Mouse (Mus musculus) cortical plate, adult 2 months (tissue): ENCODE results near the gene Cplane1.

ENCODE experiments used
- CTCF ChIP-seq: fragments of 200-500 bp; IDR thresholded peaks from 2 replicates; pipeline ENCODE4 v1.5.1; 2011; ENCODE audit warnings: mild to moderate bottlenecking, control low read depth, low read length; ENCODE audit not compliant: insufficient read depth; ENCODE audit errors: extremely low read depth
- POLR2A ChIP-seq: fragments of 200-500 bp; IDR thresholded peaks from 2 replicates; pipeline ENCODE4 v1.6.1; 2011; ENCODE audit warnings: mild to moderate bottlenecking, low read length, control low read depth; ENCODE audit not compliant: insufficient read depth; ENCODE audit errors: extremely low read depth

DNA sequence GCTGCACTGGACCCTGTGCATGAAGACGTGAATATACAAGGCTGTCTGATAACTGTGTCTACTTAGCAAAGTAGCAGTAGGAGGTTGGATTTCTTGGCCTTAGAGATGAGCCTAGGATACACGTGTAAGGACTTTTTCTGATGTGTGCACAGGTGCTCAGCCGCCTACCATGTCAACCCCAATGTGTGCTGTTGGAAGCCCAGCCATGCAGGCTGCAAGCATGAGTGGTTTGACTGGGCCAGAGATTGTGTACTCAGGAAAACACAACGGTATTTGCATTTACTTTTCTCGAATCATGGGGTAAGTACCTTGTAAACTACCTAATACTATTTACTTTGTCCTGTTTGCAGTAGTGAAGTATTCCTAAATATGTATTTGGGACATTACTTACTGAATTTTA is 33.3 kb upstream of the Cplane1 start:
- TF ChIP-seq CTCF (no peak), POLR2A (no peak)
